Mouse (Mus musculus) heart, postnatal 0 days (tissue): ENCODE measurements at regions not wholly inside any gene's neighbourhood (a gene's known extent, or its start where the extent isn't known, plus 50 kb on each side); places are given as distances from the start of the nearest gene placed in this dataset.

Source experiments
- ATAC-seq: fragments of 200-750 bp; cut with Nextera tagmentation; 2 replicates; pipeline ENCODE4 v1.8.0; 2017; ENCODE audit warnings: low read depth, moderate number of reproducible peaks, moderate library complexity; ENCODE audit not compliant: insufficient read depth
- DNase-seq: peaks from one replicate; pipeline ENCODE4 v3.0.0-alpha.2; 2016; ENCODE audit warnings: low spot score
- H3K27ac ChIP-seq: fragments of 300-500 bp; sonication (generic); 2 replicates; pipeline ENCODE4 v1.5.1; 2014; ENCODE audit warnings: low read depth, mild to moderate bottlenecking
- H3K27me3 ChIP-seq: fragments of 300-500 bp; sonication (generic); 2 replicates; pipeline ENCODE4 v1.6.1; 2014; ENCODE audit warnings: low read length, mixed read lengths; ENCODE audit not compliant: control insufficient read depth, insufficient read depth
- H3K36me3 ChIP-seq: fragments of 300-500 bp; sonication (generic); replicated peaks from 2 replicates; pipeline ENCODE4 v1.6.1; 2014; ENCODE audit warnings: low read length, mixed read lengths; ENCODE audit not compliant: control insufficient read depth, insufficient read depth
- H3K4me1 ChIP-seq: fragments of 300-500 bp; sonication (generic); 2 replicates; pipeline ENCODE4 v1.6.1; 2014; ENCODE audit warnings: antibody characterized with exemption; ENCODE audit not compliant: control insufficient read depth, insufficient read depth
- H3K4me2 ChIP-seq: fragments of 300-500 bp; sonication (generic); 2 replicates; pipeline ENCODE4 v1.6.1; 2014; ENCODE audit warnings: low read depth, mild to moderate bottlenecking, low read length, moderate library complexity
- H3K4me3 ChIP-seq: fragments of 300-500 bp; sonication (generic); 2 replicates; pipeline ENCODE4 v1.5.1; 2014; ENCODE audit warnings: low read depth, low read length
- H3K9ac ChIP-seq: fragments of 300-500 bp; sonication (generic); replicated peaks from 2 replicates; pipeline ENCODE4 v1.6.1; 2014; ENCODE audit warnings: low read depth, low read length, mixed read lengths
- H3K9me3 ChIP-seq: fragments of 300-500 bp; sonication (generic); replicated peaks from 2 replicates; pipeline ENCODE4 v1.6.1; 2016; ENCODE audit warnings: low read length; ENCODE audit not compliant: control insufficient read depth
- CTCF ChIP-seq: IDR thresholded peaks from 2 replicates; pipeline ENCODE4 v1.5.1; 2016; ENCODE audit warnings: antibody characterized with exemption, control low read depth, low read depth
- EP300 ChIP-seq: IDR thresholded peaks from 2 replicates; pipeline ENCODE4 v1.6.1; 2016; ENCODE audit warnings: antibody characterized with exemption, low read depth
- WGBS: fragments of 180-500 bp; shearing (Covaris S2); extraction: QIAGEN DNeasy Blood & Tissue Kit; methylation state at CpG from one replicate; pipeline ENCODE4 v1.1.7; 2014; 5-methylcytosine and 5-hydroxymethylcytosine counted together

DNA sequence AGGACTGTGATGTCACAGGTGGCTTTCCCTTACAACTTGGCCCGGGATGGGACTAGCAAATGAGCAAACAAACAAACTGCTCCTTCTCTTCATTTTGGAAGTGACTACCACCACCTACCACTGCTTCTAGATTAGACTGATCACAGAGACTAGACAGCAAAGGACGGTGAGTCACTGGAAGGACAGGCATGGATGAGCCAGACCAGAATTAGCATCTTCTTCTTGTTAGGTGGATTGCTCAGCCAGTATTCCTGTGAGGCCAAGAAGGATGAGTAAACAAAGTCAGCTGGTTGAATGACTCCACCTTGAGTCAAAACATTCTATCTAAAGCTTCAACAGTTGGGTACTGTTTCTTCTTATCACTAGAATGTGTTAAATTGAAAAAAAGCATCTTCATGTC lies 385.1 kb upstream of the Mon1b start:
- no peak overlapping the region for H3K27ac ChIP-seq
- no peaks in the 10 kb centered on the region for H3K9me3 ChIP-seq
- no peaks in the 10 kb centered on the region for H3K4me1 ChIP-seq
- ATAC-seq (no peak), DNase-seq (no peak)
- 71% methylated on average over 2 of the region's 2 CpGs for WGBS
- no peak for TF ChIP-seq EP300
- no peak for TF ChIP-seq CTCF
- no peak overlapping the region for H3K4me3 ChIP-seq
- H3K27me3 ChIP-seq, result no peaks in the 10 kb centered on the region
- no peak overlapping the region for H3K4me2 ChIP-seq
- no peak overlapping the region for H3K9ac ChIP-seq
- H3K36me3 ChIP-seq, result no peaks in the 10 kb centered on the region

DNA sequence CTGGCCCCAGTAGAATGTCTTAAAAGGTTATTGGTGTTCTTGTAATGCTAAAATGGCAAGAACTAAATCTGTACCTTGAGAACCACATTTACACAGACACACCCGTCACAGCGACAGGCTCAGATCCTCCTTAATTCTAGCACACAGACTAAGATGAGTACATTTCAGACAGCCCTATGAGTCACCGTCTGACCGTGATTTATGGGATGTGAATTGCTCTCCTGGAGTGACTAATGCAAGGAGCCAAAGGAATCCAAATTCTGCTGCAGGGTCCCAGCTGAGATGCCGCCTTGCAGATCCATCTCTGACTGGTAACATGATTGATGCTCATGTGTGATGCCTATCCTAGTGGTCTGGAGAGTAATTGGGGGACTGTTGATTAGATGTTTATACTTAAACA lies 381.3 kb upstream of the Mon1b start:
- WGBS, result 79% methylated on average over 5 of the region's 5 CpGs
- ATAC-seq (no peak), DNase-seq (no peak)
- H3K9ac ChIP-seq, result no peak overlapping the region
- no peak overlapping the region for H3K4me2 ChIP-seq
- H3K9me3 ChIP-seq, result no peaks in the 10 kb centered on the region
- H3K27me3 ChIP-seq, result no peaks in the 10 kb centered on the region
- H3K27ac ChIP-seq, result no peak overlapping the region
- no peak overlapping the region for H3K4me3 ChIP-seq
- H3K4me1 ChIP-seq, result no peaks in the 10 kb centered on the region
- H3K36me3 ChIP-seq, result no peaks in the 10 kb centered on the region
- TF ChIP-seq CTCF (no peak), EP300 (no peak)

DNA sequence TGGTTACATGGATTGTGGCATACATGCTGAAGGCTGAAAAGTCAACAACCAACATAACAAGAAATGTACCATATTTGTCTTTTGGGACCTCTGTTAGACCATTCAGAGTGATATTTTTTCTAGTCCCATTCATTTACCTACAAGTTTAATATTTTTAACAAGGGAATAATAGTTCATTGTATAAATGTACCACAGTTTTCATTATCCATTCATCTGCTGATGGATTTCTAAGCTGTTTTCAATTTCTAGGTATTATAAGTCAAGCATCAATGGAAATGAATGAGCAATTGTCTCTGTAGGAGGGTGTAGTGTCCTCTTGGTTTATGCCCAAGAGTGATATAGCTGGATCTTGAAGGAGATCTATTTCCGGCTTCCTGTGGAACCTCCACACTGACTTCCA lies 375.9 kb upstream of the Mon1b start:
- no peaks in the 10 kb centered on the region for H3K4me1 ChIP-seq
- ATAC-seq (no peak), DNase-seq (no peak)
- H3K4me2 ChIP-seq, result no peak overlapping the region
- 68% methylated on average over 1 of the region's 1 CpGs for WGBS
- no peak overlapping the region for H3K27ac ChIP-seq
- H3K27me3 ChIP-seq, result no peaks in the 10 kb centered on the region
- no peaks in the 10 kb centered on the region for H3K9me3 ChIP-seq
- H3K9ac ChIP-seq, result no peak overlapping the region
- no peak for TF ChIP-seq EP300
- TF ChIP-seq CTCF, result no peak
- H3K36me3 ChIP-seq, result no peaks in the 10 kb centered on the region
- no peak overlapping the region for H3K4me3 ChIP-seq

DNA sequence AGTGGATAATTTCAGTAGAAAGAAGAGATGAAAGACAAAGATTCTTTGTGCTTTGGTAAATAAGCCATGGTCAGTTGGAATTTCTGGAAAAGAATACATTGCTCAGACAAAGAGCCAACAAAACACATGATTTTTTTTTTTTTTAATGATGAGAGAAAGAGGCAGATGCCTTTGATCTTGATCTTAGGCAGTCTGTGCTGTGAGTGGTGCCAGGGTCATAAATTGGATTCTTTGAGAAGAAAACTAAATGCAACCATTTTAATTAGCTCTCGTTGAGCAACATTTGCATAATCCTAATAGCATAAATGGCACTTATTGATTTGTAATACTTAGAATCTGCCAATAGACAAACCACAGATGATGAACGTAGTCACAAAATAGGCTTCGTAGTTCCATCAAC lies 372.1 kb upstream of the Mon1b start:
- no peaks in the 10 kb centered on the region for H3K9me3 ChIP-seq
- 76% methylated on average over 3 of the region's 3 CpGs for WGBS
- H3K9ac ChIP-seq, result no peak overlapping the region
- H3K4me1 ChIP-seq, result no peaks in the 10 kb centered on the region
- H3K27me3 ChIP-seq, result no peaks in the 10 kb centered on the region
- no peak overlapping the region for H3K4me2 ChIP-seq
- ATAC-seq (no peak), DNase-seq (no peak)
- H3K4me3 ChIP-seq, result no peak overlapping the region
- no peaks in the 10 kb centered on the region for H3K36me3 ChIP-seq
- no peak for TF ChIP-seq CTCF
- no peak for TF ChIP-seq EP300
- no peak overlapping the region for H3K27ac ChIP-seq

DNA sequence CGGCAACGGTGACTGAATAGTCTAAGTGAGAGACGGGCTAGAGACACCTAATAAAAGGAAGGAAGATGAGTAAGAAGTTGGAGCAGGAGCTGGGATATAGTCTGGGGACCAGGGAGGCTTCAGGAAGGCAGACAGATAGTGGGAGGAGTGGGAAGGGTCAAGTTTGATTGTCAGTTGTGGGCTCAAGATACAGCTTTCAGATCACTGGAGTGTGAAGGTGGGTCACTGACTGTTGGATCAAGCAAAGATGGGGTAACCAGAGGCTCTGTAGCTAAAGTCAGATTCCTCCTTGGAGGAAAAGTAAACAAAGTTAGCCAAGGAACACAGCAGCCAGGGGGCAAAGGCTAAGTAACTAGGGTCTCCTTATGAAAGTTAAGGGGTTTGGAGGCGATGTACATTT lies 364.1 kb upstream of the Mon1b start:
- Histone ChIP-seq H3K27me3 (no peaks in the 10 kb centered on the region), H3K4me1 (no peaks in the 10 kb centered on the region), H3K9me3 (no peaks in the 10 kb centered on the region), H3K9ac (no peak overlapping the region), H3K36me3 (no peaks in the 10 kb centered on the region), H3K4me3 (no peak overlapping the region), H3K4me2 (no peak overlapping the region), H3K27ac (no peak overlapping the region)
- ATAC-seq (no peak), DNase-seq (no peak)
- TF ChIP-seq CTCF (no peak), EP300 (no peak)
- 77% methylated on average over 4 of the region's 4 CpGs for WGBS

DNA sequence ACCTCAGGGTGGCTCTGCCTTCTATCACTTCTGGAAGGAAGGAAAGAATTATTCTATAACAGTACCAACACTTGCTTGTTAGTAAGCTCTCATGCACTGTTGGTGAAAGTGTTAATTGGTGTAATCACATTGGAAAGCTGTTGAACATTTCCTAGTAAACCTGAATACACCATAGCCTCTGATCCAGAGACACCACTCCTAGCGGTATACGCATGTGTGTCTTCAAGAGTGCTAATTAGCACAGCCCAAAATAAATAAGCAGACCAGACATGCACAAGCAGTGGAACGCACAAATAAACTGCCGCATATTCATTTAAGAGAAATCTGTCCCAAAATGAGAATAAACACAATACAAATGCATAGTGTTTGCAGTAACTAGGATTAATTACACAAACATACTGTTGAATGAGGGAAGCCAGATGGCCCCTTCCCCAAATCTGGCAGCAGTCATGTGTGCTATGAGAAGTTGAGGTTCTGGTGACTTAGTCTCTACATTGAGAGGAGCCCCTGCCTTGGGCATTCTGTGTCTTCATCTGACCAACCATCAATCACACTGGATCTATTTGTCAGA lies 335.0 kb upstream of the Mon1b start:
- Histone ChIP-seq H3K4me3 (no peak overlapping the region), H3K9me3 (no peaks in the 10 kb centered on the region), H3K4me2 (no peak overlapping the region), H3K9ac (no peak overlapping the region), H3K27me3 (no peaks in the 10 kb centered on the region), H3K4me1 (no peaks in the 10 kb centered on the region), H3K36me3 (no peaks in the 10 kb centered on the region), H3K27ac (no peak overlapping the region)
- TF ChIP-seq EP300 (no peak), CTCF (no peak)
- DNase-seq (no peak), ATAC-seq (no peak)
- 85% methylated on average over 4 of the region's 4 CpGs for WGBS
